Mouse (Mus musculus): ENCODE measurements around the gene Ptpn14. TPM values are rescaled to one million over a fixed set of nuclear protein-coding genes. Genes with fewer than 3 reads are reported as not detected.

Gene Ptpn14
- polyA plus RNA-seq, 1 experiment, result 57.3 TPM

DNA sequence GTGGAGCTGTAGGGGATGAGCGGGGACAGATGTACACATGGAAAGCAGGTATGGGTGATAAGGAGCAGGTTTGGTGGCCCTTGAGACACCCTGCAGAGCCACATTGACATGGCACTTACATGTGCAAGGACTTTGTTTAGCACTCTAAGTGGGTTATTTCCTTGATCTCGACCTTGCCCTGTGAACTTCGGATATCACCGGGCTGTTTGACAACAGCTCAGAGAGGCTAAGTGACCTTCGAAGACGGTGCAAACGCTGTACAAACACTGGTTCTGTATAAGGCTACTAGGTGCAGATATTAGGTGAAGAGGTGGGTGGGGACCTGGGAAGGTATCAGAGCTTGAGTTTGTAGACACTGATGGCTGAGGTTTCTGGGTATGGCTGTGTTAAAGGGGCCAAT, 12.0 kb downstream of the Ptpn14 start:
- Histone ChIP-seq H3K4me1 (ENCODE audit: control insufficient read depth, insufficient read depth, low read length) (no peaks in the 10 kb centered on the region), H3K4me3 (ENCODE audit: insufficient read depth, low read length) (no peak overlapping the region), H3K27ac (ENCODE audit: insufficient read depth, low read length) (no peak overlapping the region)
- TF ChIP-seq POLR2A (IDR thresholded peaks at IDR 0.05; ENCODE audit: low read depth, low read length), result no peak
- no peak for TF ChIP-seq CTCF (IDR thresholded peaks at IDR 0.05; ENCODE audit: borderline replicate concordance, insufficient read depth, low read length)

GRCm38 (mm10) chr1:189742041-189742440, 14.0 kb downstream of the Ptpn14 start:
- H3K4me1 ChIP-seq (ENCODE audit: control insufficient read depth, insufficient read depth, low read length), result no peaks in the 10 kb centered on the region
- H3K4me3 ChIP-seq (ENCODE audit: insufficient read depth, low read length), result no peak overlapping the region
- no peak overlapping the region for H3K27ac ChIP-seq (ENCODE audit: insufficient read depth, low read length)
- TF ChIP-seq CTCF (IDR thresholded peaks at IDR 0.05; ENCODE audit: borderline replicate concordance, insufficient read depth, low read length), result no peak
- TF ChIP-seq POLR2A (IDR thresholded peaks at IDR 0.05; ENCODE audit: low read depth, low read length), result no peak

GRCm38 (mm10) chr1:189743136-189743535, 15.1 kb downstream of the Ptpn14 start:
- H3K27ac ChIP-seq (ENCODE audit: insufficient read depth, low read length), result no peak overlapping the region

GRCm38 (mm10) chr1:189744914-189745710, 17.0 kb downstream of the Ptpn14 start:
- H3K4me3 ChIP-seq (ENCODE audit: insufficient read depth, low read length), result no peak overlapping the region
- no peaks in the 10 kb centered on the region for H3K4me1 ChIP-seq (ENCODE audit: control insufficient read depth, insufficient read depth, low read length)
- TF ChIP-seq CTCF (IDR thresholded peaks at IDR 0.05; ENCODE audit: borderline replicate concordance, insufficient read depth, low read length), result no peak
- no peak for TF ChIP-seq POLR2A (IDR thresholded peaks at IDR 0.05; ENCODE audit: low read depth, low read length)
- no peak overlapping the region for H3K27ac ChIP-seq (ENCODE audit: insufficient read depth, low read length)

More at GRCm38 (mm10) chr1:189743136-189743535, 15.1 kb downstream of the Ptpn14 start:
- Histone ChIP-seq H3K4me3 (ENCODE audit: insufficient read depth, low read length) (no peak overlapping the region), H3K4me1 (ENCODE audit: control insufficient read depth, insufficient read depth, low read length) (no peaks in the 10 kb centered on the region)
- TF ChIP-seq POLR2A (IDR thresholded peaks at IDR 0.05; ENCODE audit: low read depth, low read length) (no peak), CTCF (IDR thresholded peaks at IDR 0.05; ENCODE audit: borderline replicate concordance, insufficient read depth, low read length) (no peak)

GRCm38 (mm10) chr1:189746520-189746919, 18.5 kb downstream of the Ptpn14 start:
- TF ChIP-seq POLR2A (IDR thresholded peaks at IDR 0.05; ENCODE audit: low read depth, low read length), result no peak
- H3K4me1 ChIP-seq (ENCODE audit: control insufficient read depth, insufficient read depth, low read length), result no peaks in the 10 kb centered on the region; the same call in 1 of the 2 replicates
- no peak overlapping the region for H3K27ac ChIP-seq (ENCODE audit: insufficient read depth, low read length)
- no peak overlapping the region for H3K4me3 ChIP-seq (ENCODE audit: insufficient read depth, low read length)

DNA sequence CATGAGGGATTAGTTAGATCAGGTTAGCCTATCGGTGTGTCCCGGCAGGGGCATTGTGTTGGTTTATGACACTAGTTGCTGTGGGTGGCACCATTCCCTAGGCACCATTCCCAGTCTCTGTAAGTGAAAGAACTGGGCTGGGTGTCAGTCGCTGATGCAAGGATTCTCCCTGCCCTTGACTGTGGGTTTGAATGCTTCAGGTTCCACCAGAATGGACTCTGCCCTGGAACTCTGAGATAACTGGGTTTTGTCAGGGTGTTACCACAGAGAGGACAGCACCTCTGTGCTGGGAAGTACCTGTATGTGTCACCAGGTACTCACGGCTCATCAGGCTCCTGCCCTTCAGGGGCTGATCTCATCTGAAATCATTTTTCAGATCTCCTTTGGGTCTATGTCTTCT, 21.7 kb downstream of the Ptpn14 start:
- H3K27ac ChIP-seq (ENCODE audit: insufficient read depth, low read length), result no peak overlapping the region
- peaks cover 3% of the 10 kb centered on the region for H3K4me1 ChIP-seq (ENCODE audit: control insufficient read depth, insufficient read depth, low read length)
- no peak overlapping the region for H3K4me3 ChIP-seq (ENCODE audit: insufficient read depth, low read length)
- TF ChIP-seq POLR2A (IDR thresholded peaks at IDR 0.05; ENCODE audit: low read depth, low read length), result no peak
- TF ChIP-seq CTCF (IDR thresholded peaks at IDR 0.05; ENCODE audit: borderline replicate concordance, insufficient read depth, low read length), result no peak

GRCm38 (mm10) chr1:189750233-189750632, 22.2 kb downstream of the Ptpn14 start:
- no peak overlapping the region for H3K4me3 ChIP-seq (ENCODE audit: insufficient read depth, low read length)
- H3K27ac ChIP-seq (ENCODE audit: insufficient read depth, low read length), result no peak overlapping the region
- peaks cover 8% of the 10 kb centered on the region for H3K4me1 ChIP-seq (ENCODE audit: control insufficient read depth, insufficient read depth, low read length)
- TF ChIP-seq CTCF (IDR thresholded peaks at IDR 0.05; ENCODE audit: borderline replicate concordance, insufficient read depth, low read length), result no peak
- no peak for TF ChIP-seq POLR2A (IDR thresholded peaks at IDR 0.05; ENCODE audit: low read depth, low read length)

- Histone ChIP-seq H3K4me3 (ENCODE audit: insufficient read depth, low read length) (no peak overlapping the region), H3K4me1 (ENCODE audit: control insufficient read depth, insufficient read depth, low read length) (peaks cover 23% of the 10 kb centered on the region), H3K27ac (ENCODE audit: insufficient read depth, low read length) (no peak overlapping the region)
- no peak for TF ChIP-seq CTCF (IDR thresholded peaks at IDR 0.05; ENCODE audit: borderline replicate concordance, insufficient read depth, low read length)
- no peak for TF ChIP-seq POLR2A (IDR thresholded peaks at IDR 0.05; ENCODE audit: low read depth, low read length)
Observed at GRCm38 (mm10) chr1:189752245-189752644, 24.2 kb downstream of the Ptpn14 start.

- Histone ChIP-seq H3K4me1 (ENCODE audit: control insufficient read depth, insufficient read depth, low read length) (peaks cover 25% of the 10 kb centered on the region), H3K4me3 (ENCODE audit: insufficient read depth, low read length) (no peak overlapping the region), H3K27ac (ENCODE audit: insufficient read depth, low read length) (peak overlapping the region; percentile 86)
- TF ChIP-seq CTCF (IDR thresholded peaks at IDR 0.05; ENCODE audit: borderline replicate concordance, insufficient read depth, low read length) (no peak), POLR2A (IDR thresholded peaks at IDR 0.05; ENCODE audit: low read depth, low read length) (no peak)
Observed at GRCm38 (mm10) chr1:189755072-189755471, 27.0 kb downstream of the Ptpn14 start.

DNA sequence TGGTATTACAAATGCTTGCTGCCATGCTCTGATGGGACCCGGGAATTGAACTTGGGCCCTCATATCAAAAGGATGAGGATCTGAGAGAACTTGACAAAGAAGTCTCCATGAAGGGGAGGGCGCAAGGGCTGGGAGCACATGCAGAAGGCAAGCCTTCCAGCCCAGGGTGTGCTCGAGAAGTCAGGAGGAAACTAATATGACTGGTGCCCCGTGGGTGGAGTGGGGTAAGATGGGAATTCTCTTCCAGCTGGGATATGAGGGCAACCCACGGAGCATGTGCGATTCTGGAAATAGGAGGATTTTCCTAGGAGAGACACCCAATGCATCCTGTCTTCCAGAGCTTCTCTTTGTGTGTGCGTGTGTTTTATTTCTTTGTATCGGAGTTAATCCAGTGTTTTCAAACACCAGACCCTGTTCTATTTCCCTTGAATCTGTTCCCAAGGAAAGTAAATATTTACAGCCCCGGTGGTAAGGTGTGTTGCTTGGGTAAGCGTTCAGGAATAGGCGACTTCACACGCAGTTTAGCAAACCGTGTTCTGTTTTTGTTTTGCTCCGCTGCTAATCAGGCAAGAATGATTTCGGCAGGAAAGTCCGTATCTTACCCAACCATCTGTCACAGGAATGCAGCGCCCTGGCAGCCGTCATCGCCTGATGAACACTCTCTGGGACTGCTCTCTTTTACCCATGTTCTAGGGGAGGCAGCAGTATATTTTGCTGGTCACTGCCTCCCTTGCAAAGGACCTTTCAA, 28.4 kb downstream of the Ptpn14 start:
- Histone ChIP-seq H3K27ac (ENCODE audit: insufficient read depth, low read length) (peak overlapping the region; percentile 86), H3K4me1 (ENCODE audit: control insufficient read depth, insufficient read depth, low read length) (peaks cover 31% of the 10 kb centered on the region), H3K4me3 (ENCODE audit: insufficient read depth, low read length) (no peak overlapping the region)
- no peak for TF ChIP-seq CTCF (IDR thresholded peaks at IDR 0.05; ENCODE audit: borderline replicate concordance, insufficient read depth, low read length)
- TF ChIP-seq POLR2A (IDR thresholded peaks at IDR 0.05; ENCODE audit: low read depth, low read length), result no peak

Data from embryonic fibroblast, embryonic 13.5 days (primary cell).